Mouse (Mus musculus) CH12.LX (cell line): ENCODE data around the gene Vps72. TPM values are rescaled to one million over a fixed set of nuclear protein-coding genes. Genes with fewer than 3 reads are reported as not detected.

ENCODE experiments used
- DNase-seq: peaks from one replicate; pipeline ENCODE4 v3.0.0-alpha.2; 2013; ENCODE audit errors: extremely low read depth
- H3K27ac ChIP-seq: 2 replicates; pipeline ENCODE4 v1.5.1; 2012; ENCODE audit warnings: low read depth, mild to moderate bottlenecking, control low read depth, moderate library complexity; ENCODE audit not compliant: insufficient read depth
- H3K27me3 ChIP-seq: replicated peaks from 2 replicates; pipeline ENCODE3; 2012; ENCODE audit warnings: inconsistent platforms
- H3K36me3 ChIP-seq, 2 experiments: replicated peaks in 1 of 2; 2 replicates each; pipeline versions ENCODE3 to v1.6.1; 2012; ENCODE audit warnings: inconsistent platforms in 1 of 2, low read length in 1 of 2, mild to moderate bottlenecking in 1 of 2, mixed read lengths in 1 of 2, moderate library complexity in 1 of 2; ENCODE audit not compliant: control insufficient read depth in 1 of 2, insufficient read depth in 1 of 2
- H3K4me1 ChIP-seq, 2 experiments: 2 replicates each; pipeline ENCODE4 v1.6.1; 2012; ENCODE audit warnings: inconsistent platforms in 1 of 2, moderate library complexity in 1 of 2; ENCODE audit not compliant: insufficient read depth in 2 of 2, control insufficient read depth in 1 of 2
- H3K4me2 ChIP-seq: 2 replicates; pipeline ENCODE4 v1.6.1; 2012; ENCODE audit warnings: low read depth, mild to moderate bottlenecking, control low read depth; ENCODE audit not compliant: poor library complexity, insufficient read depth, severe bottlenecking
- H3K4me3 ChIP-seq, 3 experiments: fragments of 150-350 bp in 1 of 3; sonication (generic) in 1 of 3; replicated peaks in 1 of 3; 2 replicates each; pipeline versions ENCODE3 to v1.5.1; 2011 to 2012; ENCODE audit warnings: low read depth in 2 of 3, low read length in 2 of 3, mild to moderate bottlenecking in 2 of 3, moderate library complexity in 2 of 3, control low read depth in 1 of 3, improper control_type of control experiment in 1 of 3, inconsistent platforms in 1 of 3, mixed read lengths in 1 of 3; ENCODE audit not compliant: poor library complexity in 1 of 3
- H3K79me2 ChIP-seq: replicated peaks from 2 replicates; pipeline ENCODE4 v1.6.1; 2012; ENCODE audit warnings: mild to moderate bottlenecking, moderate library complexity; ENCODE audit not compliant: control insufficient read depth, poor library complexity, insufficient read depth, severe bottlenecking; ENCODE audit errors: extremely low read depth
- H3K9ac ChIP-seq: 2 replicates; pipeline ENCODE4 v1.6.1; 2012; ENCODE audit warnings: low read depth, mild to moderate bottlenecking, control low read depth, moderate library complexity; ENCODE audit not compliant: insufficient read depth
- H3K9me3 ChIP-seq: replicated peaks from 2 replicates; pipeline ENCODE3; 2012; ENCODE audit warnings: low read length, inconsistent platforms, mixed read lengths
- BHLHE40 ChIP-seq: IDR thresholded peaks from 2 replicates; pipeline ENCODE4 v1.6.1; 2011; ENCODE audit warnings: mild to moderate bottlenecking, low read depth, low read length, improper control_type of control experiment
- HCFC1 ChIP-seq: IDR thresholded peaks from 2 replicates; pipeline ENCODE4 v1.6.1; 2012; ENCODE audit warnings: low read depth, mild to moderate bottlenecking, inconsistent platforms, low read length, improper control_type of control experiment
- KAT2A ChIP-seq: IDR thresholded peaks from 2 replicates; pipeline ENCODE4 v1.6.1; 2012; ENCODE audit warnings: low read length, improper control_type of control experiment, inconsistent platforms; ENCODE audit not compliant: insufficient replicate concordance
- MAX ChIP-seq: IDR thresholded peaks from 2 replicates; pipeline ENCODE4 v1.6.1; 2011; ENCODE audit warnings: low read length, improper control_type of control experiment
- MAZ ChIP-seq: IDR thresholded peaks from 2 replicates; pipeline ENCODE4 v1.6.1; 2012; ENCODE audit warnings: low read depth, mild to moderate bottlenecking, inconsistent platforms, low read length, improper control_type of control experiment, moderate library complexity
- NRF1 ChIP-seq: IDR thresholded peaks from 2 replicates; pipeline ENCODE4 v1.6.1; 2014; ENCODE audit warnings: low read depth, mild to moderate bottlenecking, inconsistent platforms, low read length, improper control_type of control experiment, moderate library complexity
- RCOR1 ChIP-seq: conservative IDR thresholded peaks from 2 replicates; pipeline ENCODE4 v1.6.1; 2012; ENCODE audit warnings: low read depth, mild to moderate bottlenecking, inconsistent platforms, low read length, improper control_type of control experiment
- SMC3 ChIP-seq: IDR thresholded peaks from 2 replicates; pipeline ENCODE4 v1.6.1; 2011; ENCODE audit warnings: low read depth, low read length, improper control_type of control experiment
- USF1 ChIP-seq: IDR thresholded peaks from 2 replicates; pipeline ENCODE4 v1.6.1; 2014; ENCODE audit warnings: low read depth, mild to moderate bottlenecking, inconsistent platforms, low read length, improper control_type of control experiment
- ZC3H11A ChIP-seq: IDR thresholded peaks from 2 replicates; pipeline ENCODE4 v1.6.1; 2012; ENCODE audit warnings: low read depth, mild to moderate bottlenecking, inconsistent platforms, low read length, improper control_type of control experiment
- ZKSCAN1 ChIP-seq: IDR thresholded peaks from 2 replicates; pipeline ENCODE4 v1.6.1; 2012; ENCODE audit warnings: low read depth, inconsistent platforms, low read length, improper control_type of control experiment, borderline replicate concordance
- ZMIZ1 ChIP-seq: IDR thresholded peaks from 2 replicates; pipeline ENCODE4 v1.6.1; 2012; ENCODE audit warnings: low read depth, mild to moderate bottlenecking, inconsistent platforms, low read length, improper control_type of control experiment
- ZNF384 ChIP-seq: IDR thresholded peaks from 2 replicates; pipeline ENCODE4 v1.6.1; 2012; ENCODE audit warnings: low read depth, low read length, improper control_type of control experiment, inconsistent platforms
- dilution Hi-C: fragments of 300-500 bp; cut with MboI; formaldehyde crosslinking; loops from 2 replicates; pipeline ENCODE4 v1.14.3; 2020; ENCODE audit warnings: low sequenced_read_pairs; ENCODE audit not compliant: extremely low pct_unique_long_range_greater_than_20kb, extremely low pct_ligation_motif_present
- in situ Hi-C: fragments of 300-500 bp; cut with MboI; formaldehyde crosslinking; loops from 3 replicates; pipeline ENCODE4 v1.14.3; 2019; ENCODE audit warnings: low sequenced_read_pairs, low pct_ligation_motif_present, low pct_unique_long_range_greater_than_20kb, mixed read lengths
- polyA plus RNA-seq: library from polyadenylated mRNA; unstranded; fragments of >175 nt; gene quantifications from 2 replicates; pipeline ENCODE4 v1.2.1, GENCODE M21; 2012; ENCODE audit warnings: low read depth; ENCODE audit not compliant: insufficient read length
- total RNA-seq, 2 experiments: library from RNA; depleted of rRNA; stranded (reverse); fragments of 300-350 nt in 1 of 2; fragments of >200 nt in 1 of 2; gene quantifications; 2 replicates each; pipeline ENCODE4 v1.2.3; 2012 to 2014

Gene Vps72
- total and polyA plus RNA-seq, 3 experiments: 33.5 to 54.4 (median 34.1) TPM

GRCm38 (mm10) chr3:95159987-95160963 lies 49.5 kb downstream of the Vps72 start, which contains the start of gene Sema6c (continued):
- TF ChIP-seq MAZ (no peak), SMC3 (no peak), MAX (peak; percentile 52; the same call in 1 of the 2 replicates), ZMIZ1 (peak; percentile 25; the same call in 1 of the 2 replicates), ZNF384 (no peak), NRF1 (peak; percentile 59)

- Histone ChIP-seq H3K4me3 (no peak overlapping the region), H3K27ac (no peak overlapping the region), H3K36me3 (no peaks in the 10 kb centered on the region), H3K4me1 (peaks cover 6 to 21% of the 10 kb centered on the region in 2 experiments; a peak in 3 of 4 replicates), H3K27me3 (peaks cover 59% of the 10 kb centered on the region), H3K9ac (no peak overlapping the region), H3K9me3 (no peaks in the 10 kb centered on the region), H3K79me2 (no peaks in the 10 kb centered on the region), H3K4me2 (peak overlapping the region; percentile 89)
- no peak for DNase-seq
- dilution Hi-C loops (no loop called here), in situ Hi-C loops (no loop called here)
- TF ChIP-seq ZC3H11A: no peak
- no peak for TF ChIP-seq HCFC1
- no peak for TF ChIP-seq ZKSCAN1
- no peak for TF ChIP-seq MAX
- TF ChIP-seq USF1: no peak
- TF ChIP-seq RCOR1: no peak
- TF ChIP-seq KAT2A: no peak
Observed at GRCm38 (mm10) chr3:95161041-95161551, 50.3 kb downstream of the Vps72 start.

GRCm38 (mm10) chr3:95161618-95162344 lies 51.0 kb downstream of the Vps72 start:
- TF ChIP-seq BHLHE40: no peak
- no peaks in the 10 kb centered on the region for H3K36me3 ChIP-seq
- H3K4me3 ChIP-seq: no peak overlapping the region
- in situ Hi-C loops (no loop called here), dilution Hi-C loops (no loop called here)
- H3K9ac ChIP-seq: no peak overlapping the region
- no peak for DNase-seq
- no peak overlapping the region for H3K4me2 ChIP-seq
- H3K27ac ChIP-seq: no peak overlapping the region
- H3K79me2 ChIP-seq: no peaks in the 10 kb centered on the region
- no peaks in the 10 kb centered on the region for H3K9me3 ChIP-seq
- H3K27me3 ChIP-seq: peaks cover 61% of the 10 kb centered on the region
- H3K4me1 ChIP-seq: peaks cover 6 to 21% of the 10 kb centered on the region in 2 experiments; a peak in 3 of 4 replicates
